Mouse (Mus musculus): ENCODE measurements at regions not wholly inside any gene's neighbourhood (a gene's known extent, or its start where the extent isn't known, plus 50 kb on each side); places are given as distances from the start of the nearest gene placed in this dataset.

DNA sequence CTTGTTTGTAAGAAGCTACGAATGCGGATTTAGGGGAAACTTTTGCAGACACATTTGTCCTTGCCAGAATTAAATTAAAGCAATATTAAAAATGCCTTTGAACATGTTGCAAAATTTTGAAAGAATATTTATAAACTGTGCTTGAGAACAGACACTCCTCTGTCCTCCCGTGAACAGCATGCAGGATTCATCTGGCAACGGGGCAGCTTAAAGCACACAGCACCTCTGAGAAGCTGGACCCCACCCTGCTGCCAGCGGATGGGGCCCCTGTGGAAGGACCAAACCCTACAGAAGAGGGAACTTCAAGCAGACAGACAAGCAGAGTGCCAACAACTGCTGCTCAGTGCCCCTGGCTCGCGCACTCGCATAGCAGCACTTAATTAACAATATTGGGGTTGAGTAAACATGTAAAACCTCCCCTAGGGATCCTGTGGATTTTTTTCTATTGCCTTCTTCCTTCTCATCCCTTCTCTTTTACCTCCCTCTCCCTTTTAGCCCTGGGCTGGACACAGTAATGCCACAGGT lies 226.6 kb downstream of the Irx1 start:
- no peak for TF ChIP-seq CTCF (IDR thresholded peaks at IDR 0.05)
- TF ChIP-seq POLR2A (IDR thresholded peaks at IDR 0.05; ENCODE audit: insufficient read depth, low read depth, low read length), result no peak

Data from heart, adult 2 months (tissue).